Mouse (Mus musculus) c-Kit-positive CD71-negative TER-119-negative erythroid progenitor cells, embryonic 14.5 days (primary cell): Measurements from ENCODE around the gene Zfp827.

Source experiments
- DNase-seq: peaks from one replicate; pipeline ENCODE4 v3.0.0-alpha.2; 2013; ENCODE audit warnings: low read depth

Gene Zfp827

GRCm38 (mm10) chr8:79027977-79028487, at the start of gene Zfp827:
Zfp827 (plus strand) TSS chr8:79028437.
- peak; percentile 43 for DNase-seq

DNA sequence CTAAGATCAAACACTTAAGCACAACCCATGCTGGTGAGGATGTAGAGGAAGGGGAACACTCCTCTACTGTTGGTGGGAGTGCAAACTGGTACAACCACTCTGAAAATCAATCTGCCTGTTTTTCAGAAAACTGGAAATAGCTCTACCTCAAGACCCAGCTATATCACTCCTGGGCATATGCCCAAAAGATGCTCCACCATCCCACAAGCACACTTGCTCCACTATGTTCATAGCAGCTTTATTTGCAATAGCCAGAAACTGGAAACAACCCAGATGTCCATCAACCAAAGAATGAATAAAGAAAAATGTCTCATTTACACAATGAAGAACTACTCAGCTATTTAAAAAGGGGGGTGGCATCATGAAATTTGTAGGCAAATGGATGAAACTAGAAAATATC, 23.9 kb upstream of the Zfp827 start:
- DNase-seq = no peak

DNA sequence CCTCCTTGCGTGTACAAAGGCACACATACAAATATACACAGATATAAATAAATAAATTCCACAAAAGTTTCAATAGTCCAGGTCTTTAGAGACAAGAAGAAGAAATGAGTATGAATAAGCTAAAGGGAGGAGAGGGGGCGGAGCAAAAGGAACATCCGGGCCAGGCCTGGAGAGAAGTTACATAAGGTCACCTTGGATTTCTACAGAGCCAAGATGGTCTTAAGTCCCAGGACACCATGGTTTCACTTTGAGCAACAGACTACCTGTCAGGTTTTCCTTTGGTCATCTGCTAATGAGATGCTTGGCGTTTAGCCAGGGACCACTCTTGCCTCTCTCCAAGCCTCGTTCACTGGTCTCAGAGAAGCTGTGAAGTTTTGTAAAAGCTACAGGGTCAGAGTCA, 13.2 kb upstream of the Zfp827 start:
- no peak for DNase-seq

GRCm38 (mm10) chr8:79016076-79016475, 12.2 kb upstream of the Zfp827 start:
- DNase-seq = no peak

GRCm38 (mm10) chr8:79016583-79016982, 11.7 kb upstream of the Zfp827 start:
- no peak for DNase-seq

DNA sequence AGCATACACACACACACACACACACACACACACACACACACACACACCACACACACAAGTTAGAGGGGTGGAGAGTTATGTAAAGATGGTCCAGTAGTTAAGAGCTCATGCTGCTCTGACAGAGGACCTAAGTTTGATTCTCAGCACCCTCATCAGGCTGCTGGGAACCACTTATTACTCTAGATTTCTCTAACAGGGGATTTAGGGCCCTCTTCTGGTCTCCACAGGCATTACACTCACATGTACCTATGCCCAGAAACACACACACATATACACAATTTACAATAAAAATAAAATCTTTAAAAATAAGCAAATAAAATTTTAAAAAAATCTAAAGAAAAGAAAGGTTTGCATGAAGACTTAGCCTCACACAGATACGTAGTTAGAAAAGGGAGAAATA, 4.3 kb upstream of the Zfp827 start:
- DNase-seq = no peak

- no peak for DNase-seq
Measured at GRCm38 (mm10) chr8:79027319-79027718, 918 bp upstream of the Zfp827 start.

DNA sequence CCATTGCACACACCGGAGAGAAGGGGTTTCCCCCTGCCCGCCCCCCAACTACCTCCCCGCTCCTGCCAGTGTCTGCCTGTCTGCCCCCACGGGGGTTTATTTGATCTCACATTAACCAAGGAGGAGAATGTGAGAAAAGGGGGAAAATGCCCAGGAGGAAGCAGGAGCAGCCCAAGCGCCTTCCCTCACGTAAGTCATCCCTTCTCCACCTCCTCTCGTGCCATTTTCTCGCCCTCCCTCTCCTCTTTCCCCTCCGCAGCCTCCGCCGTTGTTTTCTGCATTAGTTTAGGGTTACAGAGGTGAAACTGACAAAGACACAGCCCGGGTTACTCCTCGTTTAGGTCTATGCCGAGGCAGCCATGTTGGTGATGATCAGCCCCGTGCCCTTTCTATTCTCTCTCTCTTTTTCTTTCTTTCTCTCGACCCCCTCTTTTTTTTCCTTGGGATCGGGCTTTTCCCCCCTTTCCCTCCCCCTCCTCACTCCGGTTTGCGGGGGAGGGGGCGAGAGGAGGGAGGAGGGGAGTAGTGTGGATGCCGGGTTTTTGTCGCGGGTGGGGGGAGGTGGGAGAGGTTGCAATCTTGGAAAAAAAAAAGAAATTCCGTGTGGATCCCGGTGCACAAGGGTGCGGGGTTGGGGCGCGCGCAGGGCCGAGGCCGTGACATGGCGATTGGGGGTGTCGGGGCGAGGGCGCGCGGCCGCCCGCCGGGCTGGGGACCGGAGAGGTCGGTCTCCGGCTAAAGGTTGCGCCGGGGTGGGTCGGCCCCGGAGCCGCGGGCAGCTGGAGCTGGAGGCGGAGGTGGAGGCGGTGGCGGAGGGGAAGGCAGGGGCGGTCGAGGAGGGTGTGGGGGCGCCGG, 531 bp downstream of the Zfp827 start:
- peak; percentile 23 for DNase-seq

GRCm38 (mm10) chr8:79029396-79030325, 1.4 kb downstream of the Zfp827 start:
- DNase-seq = peak; percentile 28

GRCm38 (mm10) chr8:79030326-79031265, 2.4 kb downstream of the Zfp827 start:
- DNase-seq = peak; percentile 16

- DNase-seq = no peak
Measured at GRCm38 (mm10) chr8:79037532-79037931, 9.3 kb downstream of the Zfp827 start.

DNA sequence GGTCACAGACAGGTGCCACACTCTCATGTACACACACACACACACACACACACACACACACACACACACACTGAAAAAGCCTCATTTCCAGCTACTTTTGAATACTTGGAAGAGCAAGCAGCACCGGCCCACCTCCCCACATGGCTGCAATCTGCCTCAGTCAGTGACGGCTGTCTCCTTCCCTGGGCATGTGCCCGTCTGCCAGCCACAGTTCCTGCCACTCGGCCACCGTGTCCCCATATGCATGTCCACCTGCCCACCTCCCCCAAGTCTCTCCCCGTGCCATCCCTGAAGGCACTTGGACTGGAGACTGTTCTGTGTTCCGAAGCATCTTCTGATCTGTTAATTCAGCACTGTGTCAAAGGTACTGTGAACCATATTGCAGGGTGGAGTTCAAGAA, 9.8 kb downstream of the Zfp827 start:
- DNase-seq = no peak

DNA sequence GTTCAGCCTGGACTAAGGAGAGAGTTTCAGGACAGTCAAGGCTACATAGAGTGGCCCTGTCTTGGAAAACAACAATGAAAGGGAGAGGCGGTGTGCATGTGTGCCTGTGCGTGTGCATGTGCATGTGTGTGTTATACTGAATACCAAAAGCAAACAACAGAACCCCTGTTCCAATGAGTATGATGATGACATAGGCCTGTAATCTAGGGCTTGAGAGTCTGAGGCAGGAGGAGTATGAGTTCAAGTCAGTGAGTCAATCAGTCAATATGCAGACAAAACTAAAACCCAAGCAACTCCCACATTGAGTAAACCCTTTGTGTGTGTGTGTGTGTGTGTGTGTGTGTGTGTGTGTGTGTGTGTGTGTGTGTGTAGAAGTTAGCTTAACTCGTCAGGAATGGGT, 13.2 kb downstream of the Zfp827 start:
- no peak for DNase-seq

DNA sequence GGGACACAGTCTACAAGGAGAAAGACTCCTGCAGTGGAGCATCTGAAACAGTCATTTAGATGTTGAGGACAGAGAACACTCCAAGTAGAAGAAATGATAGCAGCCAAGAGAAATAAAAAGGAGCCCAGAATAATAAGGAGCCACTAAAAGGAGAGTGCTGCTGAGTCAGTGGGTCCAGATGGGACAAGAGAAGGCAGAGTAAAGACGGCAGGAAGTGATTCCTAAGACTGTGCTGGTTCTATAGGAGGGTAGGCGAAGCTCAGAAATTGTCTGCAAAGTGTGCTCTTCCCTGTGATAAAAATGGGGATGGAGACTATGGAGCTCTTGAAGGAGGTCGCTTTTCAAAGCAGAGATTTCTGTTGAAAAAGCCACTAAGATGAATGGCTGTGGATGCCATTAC, 14.0 kb downstream of the Zfp827 start:
- no peak for DNase-seq

DNA sequence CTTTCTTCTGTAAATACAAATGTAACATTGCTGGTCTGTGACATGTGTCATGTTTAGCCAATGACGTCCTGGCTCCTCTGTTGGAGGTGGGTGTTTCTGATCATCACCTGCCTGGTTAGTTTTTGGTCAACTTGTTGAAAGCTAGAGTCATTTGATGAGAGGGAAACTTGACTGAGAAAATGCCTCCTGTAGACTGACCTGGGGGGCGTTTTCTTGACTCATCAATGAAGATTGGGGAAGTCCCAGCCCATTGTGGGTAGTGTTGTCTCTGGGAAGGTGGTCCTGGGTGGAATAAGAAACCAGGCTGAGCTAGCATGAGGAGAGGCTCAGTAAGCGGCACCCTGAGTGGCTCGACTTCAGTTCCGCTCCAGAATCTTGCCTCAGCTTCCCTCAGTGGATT, 16.4 kb downstream of the Zfp827 start:
- no peak for DNase-seq

DNA sequence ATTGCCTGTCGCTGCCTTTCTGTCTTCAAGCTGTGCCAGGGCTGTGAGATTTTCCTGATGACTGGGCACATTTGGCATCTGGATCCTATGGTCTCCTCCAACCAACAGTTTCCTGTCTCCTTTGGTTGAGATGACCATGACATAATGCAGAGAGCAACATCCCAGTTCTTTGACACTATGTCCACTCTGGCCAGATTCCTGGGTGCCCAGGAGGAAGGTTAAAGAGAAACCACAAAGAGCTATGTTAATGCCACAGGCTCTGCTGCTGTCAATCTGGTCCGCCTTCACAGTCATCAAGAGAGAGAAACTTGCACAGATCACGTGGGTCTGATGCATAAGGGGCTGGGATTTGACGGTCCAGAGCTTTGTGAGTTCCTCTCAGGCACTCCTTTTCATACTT, 18.4 kb downstream of the Zfp827 start:
- DNase-seq = no peak

DNA sequence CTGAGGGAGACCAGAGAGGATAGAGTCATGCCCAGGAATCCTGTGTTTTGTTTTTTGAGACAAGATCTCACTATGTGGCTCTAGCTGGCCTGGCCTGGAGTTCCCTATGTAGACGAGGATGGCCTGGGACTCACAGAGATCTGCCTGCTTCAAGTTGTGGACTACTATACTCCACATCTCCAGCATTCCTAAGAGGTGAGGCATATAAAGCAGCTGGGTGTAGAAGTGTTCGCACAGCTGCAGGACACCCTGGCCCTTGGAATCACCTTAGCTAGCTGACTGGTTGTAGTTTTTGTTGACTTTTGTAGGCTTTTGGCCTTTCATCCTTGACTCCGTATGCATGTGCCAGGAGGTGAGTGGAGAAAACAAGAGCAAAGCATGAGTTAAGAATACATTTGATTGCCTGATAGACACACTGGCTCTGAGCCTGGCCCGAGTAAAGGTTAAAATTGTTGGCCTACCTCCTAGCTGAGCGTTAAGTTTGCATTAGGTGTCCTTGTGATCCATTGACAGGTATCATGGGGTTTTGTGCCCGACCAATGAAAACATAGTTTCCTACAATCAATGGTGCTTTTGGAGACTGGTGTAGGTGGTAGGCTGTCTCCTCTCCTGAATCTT, 20.3 kb downstream of the Zfp827 start:
- no peak for DNase-seq

DNA sequence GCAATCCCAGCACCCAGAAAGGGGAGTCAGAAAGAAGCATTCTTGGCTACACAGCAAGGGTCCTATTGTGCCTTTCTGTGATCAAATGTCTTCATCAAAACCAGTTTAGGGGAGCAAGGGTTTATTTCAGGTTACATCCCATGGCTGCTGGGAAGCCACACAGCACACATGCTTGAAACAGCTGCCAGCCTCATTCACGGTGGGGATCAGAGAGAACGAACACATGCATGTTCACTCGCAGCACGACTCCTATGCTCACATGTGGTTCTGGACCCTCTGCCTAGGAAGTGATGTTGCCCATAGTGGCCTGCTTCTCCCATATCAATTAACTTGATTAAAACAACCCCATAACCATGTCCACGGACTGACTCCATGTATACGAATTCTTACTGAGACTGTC, 26.0 kb downstream of the Zfp827 start:
- DNase-seq = no peak

DNA sequence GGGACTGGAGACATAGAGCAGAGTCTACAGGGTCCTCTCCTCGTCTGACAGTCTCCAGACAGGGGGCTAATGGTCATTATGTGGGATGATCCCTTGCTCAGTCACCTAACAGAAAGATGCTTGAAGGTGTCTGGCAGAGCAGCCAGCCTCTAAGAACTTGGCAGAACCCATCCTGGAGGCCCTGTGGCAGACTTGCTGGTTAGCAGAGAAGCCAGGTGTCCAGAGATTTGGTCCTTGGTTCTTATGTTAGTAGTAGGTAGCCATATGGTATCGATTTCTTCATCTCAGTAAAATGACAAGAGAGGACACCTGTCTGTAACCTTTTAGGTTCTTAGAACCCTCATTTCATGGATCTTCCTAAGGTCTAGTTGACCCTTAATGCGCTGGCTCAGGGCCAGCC, 28.9 kb downstream of the Zfp827 start:
- no peak for DNase-seq

- DNase-seq = no peak
Measured at GRCm38 (mm10) chr8:79059361-79059760, 31.1 kb downstream of the Zfp827 start.

- no peak for DNase-seq
Measured at GRCm38 (mm10) chr8:79060013-79060609, 31.9 kb downstream of the Zfp827 start.
